Mouse (Mus musculus) limb, embryonic 13.5 days (tissue): ENCODE results near the gene Kcnj4. TPM values are rescaled to one million over a fixed set of nuclear protein-coding genes. Genes with fewer than 3 reads are reported as not detected.

Experiments used
- ATAC-seq: fragments of 200-750 bp; cut with Nextera tagmentation; 2 replicates; pipeline ENCODE4 v1.8.0; 2017; ENCODE audit warnings: low read depth, moderate number of reproducible peaks, moderate TSS enrichment; ENCODE audit not compliant: low FRiP score
- H3K27ac ChIP-seq: fragments of 300-500 bp; sonication (generic); 2 replicates; pipeline ENCODE4 v1.5.1; 2015; ENCODE audit warnings: inconsistent platforms, mild to moderate bottlenecking, moderate library complexity
- H3K27me3 ChIP-seq: fragments of 300-500 bp; sonication (generic); 2 replicates; pipeline ENCODE4 v1.6.1; 2015; ENCODE audit warnings: mild to moderate bottlenecking, inconsistent platforms
- H3K36me3 ChIP-seq: fragments of 300-500 bp; sonication (generic); 2 replicates; pipeline ENCODE4 v1.6.1; 2015; ENCODE audit warnings: inconsistent platforms, mild to moderate bottlenecking, moderate library complexity
- H3K4me1 ChIP-seq: fragments of 300-500 bp; sonication (generic); 2 replicates; pipeline ENCODE4 v1.6.1; 2015; ENCODE audit warnings: inconsistent platforms
- H3K4me2 ChIP-seq: fragments of 300-500 bp; sonication (generic); replicated peaks from 2 replicates; pipeline ENCODE4 v1.6.1; 2015; ENCODE audit warnings: inconsistent platforms, mild to moderate bottlenecking, moderate library complexity
- H3K4me3 ChIP-seq: fragments of 300-500 bp; sonication (generic); 2 replicates; pipeline ENCODE4 v1.5.1; 2015; ENCODE audit warnings: moderate library complexity, mild to moderate bottlenecking, inconsistent platforms
- H3K9ac ChIP-seq: fragments of 300-500 bp; sonication (generic); 2 replicates; pipeline ENCODE4 v1.6.1; 2015; ENCODE audit warnings: mild to moderate bottlenecking, inconsistent platforms
- H3K9me3 ChIP-seq: fragments of 300-500 bp; sonication (generic); 2 replicates; pipeline ENCODE4 v1.6.1; 2016; ENCODE audit warnings: inconsistent platforms
- whole genome bisulfite sequencing: fragments of 180-500 bp; shearing (Covaris S2); methylation state at CpG from one replicate; pipeline ENCODE4 v1.1.7; 2015; 5-methylcytosine and 5-hydroxymethylcytosine counted together
- polyA plus RNA-seq: library from polyadenylated mRNA; unstranded; fragments of >200 nt; fragmentation: Nextera tagmentation; extraction: Ambion mirVana; gene quantifications from 2 replicates; pipeline ENCODE4 v1.2.1, GENCODE M21; 2015

Gene Kcnj4
- polyA plus RNA-seq, 1 experiment from 2014 or later: not detected

DNA sequence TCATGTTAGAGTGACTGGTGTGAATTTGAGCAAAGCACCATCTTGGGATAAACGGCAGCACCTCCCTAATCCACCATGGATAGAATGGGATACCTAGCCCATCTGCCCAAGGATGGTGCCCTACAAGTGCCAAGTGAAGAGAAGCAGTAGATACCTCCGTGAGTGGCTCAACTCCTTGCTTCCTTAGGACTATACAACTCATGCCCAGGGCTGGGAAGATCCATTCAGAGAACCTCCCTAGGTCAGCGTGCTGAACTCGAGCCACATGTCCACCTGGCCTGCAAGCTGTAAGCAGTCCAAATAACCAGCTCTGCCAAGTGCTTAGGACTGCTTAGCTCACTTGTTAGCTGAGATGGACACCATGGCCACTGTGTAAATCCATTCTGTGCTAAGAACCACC is 22.2 kb upstream of the Kcnj4 start:
- ATAC-seq: no peak
- no peak overlapping the region for H3K4me2 ChIP-seq
- no peaks in the 10 kb centered on the region for H3K9me3 ChIP-seq
- H3K4me1 ChIP-seq: peaks cover 12% of the 10 kb centered on the region
- no peak overlapping the region for H3K27ac ChIP-seq
- 86% methylated on average over 4 of the region's 4 CpGs for WGBS
- H3K4me3 ChIP-seq: no peak overlapping the region
- H3K27me3 ChIP-seq: no peaks in the 10 kb centered on the region
- H3K9ac ChIP-seq: no peak overlapping the region
- H3K36me3 ChIP-seq: peaks cover 98% of the 10 kb centered on the region

DNA sequence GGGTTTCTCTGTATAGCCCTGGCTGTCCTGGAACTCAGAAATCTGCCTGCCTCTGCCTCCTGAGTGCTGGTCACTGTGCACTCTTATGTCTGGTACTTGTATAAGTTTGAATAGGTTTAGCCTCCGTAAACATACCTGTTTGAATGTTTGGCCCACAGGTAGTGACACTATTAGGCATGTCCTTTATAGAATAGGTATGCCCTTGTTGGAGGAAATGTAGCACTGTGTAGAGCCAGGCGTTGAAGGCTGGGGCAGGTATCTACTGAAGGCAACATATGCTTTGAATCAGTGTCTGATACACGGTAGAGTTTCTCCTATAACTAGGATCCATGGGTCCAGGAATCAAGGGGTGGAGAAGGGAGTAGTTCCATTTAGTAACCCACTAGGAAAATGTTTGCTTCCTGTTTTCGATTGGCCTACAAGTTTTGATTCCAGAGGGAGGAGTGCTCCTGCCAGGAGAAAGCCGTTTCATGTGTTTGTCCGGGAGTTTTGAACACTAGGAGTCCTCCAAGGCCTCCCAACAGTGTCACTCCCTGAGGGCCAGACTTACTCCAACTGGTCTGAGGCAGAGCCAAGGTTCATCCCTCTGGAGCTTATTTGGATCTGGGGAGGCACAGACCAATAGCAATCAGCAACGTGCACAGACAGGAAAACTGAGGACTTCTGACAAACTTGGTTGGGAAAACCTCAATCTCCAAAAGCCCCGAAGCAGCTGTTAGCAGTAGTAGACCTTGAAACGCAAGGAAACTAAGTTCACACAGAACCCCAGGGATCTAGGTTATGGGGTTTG is 21.1 kb upstream of the Kcnj4 start:
- Histone ChIP-seq H3K9ac (no peak overlapping the region), H3K4me2 (no peak overlapping the region), H3K27me3 (no peaks in the 10 kb centered on the region), H3K4me3 (no peak overlapping the region), H3K9me3 (no peaks in the 10 kb centered on the region), H3K4me1 (peaks cover 12% of the 10 kb centered on the region), H3K27ac (no peak overlapping the region), H3K36me3 (peaks cover 93% of the 10 kb centered on the region)
- peak; percentile 49; the same call in 1 of the 2 replicates for ATAC-seq
- WGBS: 55% methylated on average over 9 of the region's 9 CpGs

DNA sequence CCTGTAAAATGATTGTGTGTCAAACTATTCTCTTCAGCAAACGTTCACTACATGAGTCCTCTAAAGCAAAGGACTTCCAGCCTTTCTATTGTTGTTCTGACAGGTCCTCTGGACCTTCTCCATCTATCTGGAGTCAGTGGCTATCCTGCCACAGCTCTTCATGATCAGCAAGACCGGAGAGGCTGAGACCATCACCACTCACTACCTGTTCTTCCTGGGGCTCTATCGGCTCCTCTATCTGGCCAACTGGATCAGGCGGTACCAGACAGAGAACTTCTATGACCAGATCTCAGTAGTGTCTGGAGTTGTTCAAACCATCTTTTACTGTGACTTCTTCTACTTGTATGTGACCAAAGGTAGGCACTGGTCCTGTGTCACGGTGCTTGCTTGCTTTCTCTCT is 20.5 kb upstream of the Kcnj4 start:
- Histone ChIP-seq H3K9ac (no peak overlapping the region), H3K27me3 (no peaks in the 10 kb centered on the region), H3K4me3 (no peak overlapping the region), H3K36me3 (peaks cover 87% of the 10 kb centered on the region), H3K4me1 (peaks cover 12% of the 10 kb centered on the region), H3K27ac (no peak overlapping the region), H3K4me2 (no peak overlapping the region), H3K9me3 (no peaks in the 10 kb centered on the region)
- no peak for ATAC-seq
- 90% methylated on average over 5 of the region's 5 CpGs for WGBS

DNA sequence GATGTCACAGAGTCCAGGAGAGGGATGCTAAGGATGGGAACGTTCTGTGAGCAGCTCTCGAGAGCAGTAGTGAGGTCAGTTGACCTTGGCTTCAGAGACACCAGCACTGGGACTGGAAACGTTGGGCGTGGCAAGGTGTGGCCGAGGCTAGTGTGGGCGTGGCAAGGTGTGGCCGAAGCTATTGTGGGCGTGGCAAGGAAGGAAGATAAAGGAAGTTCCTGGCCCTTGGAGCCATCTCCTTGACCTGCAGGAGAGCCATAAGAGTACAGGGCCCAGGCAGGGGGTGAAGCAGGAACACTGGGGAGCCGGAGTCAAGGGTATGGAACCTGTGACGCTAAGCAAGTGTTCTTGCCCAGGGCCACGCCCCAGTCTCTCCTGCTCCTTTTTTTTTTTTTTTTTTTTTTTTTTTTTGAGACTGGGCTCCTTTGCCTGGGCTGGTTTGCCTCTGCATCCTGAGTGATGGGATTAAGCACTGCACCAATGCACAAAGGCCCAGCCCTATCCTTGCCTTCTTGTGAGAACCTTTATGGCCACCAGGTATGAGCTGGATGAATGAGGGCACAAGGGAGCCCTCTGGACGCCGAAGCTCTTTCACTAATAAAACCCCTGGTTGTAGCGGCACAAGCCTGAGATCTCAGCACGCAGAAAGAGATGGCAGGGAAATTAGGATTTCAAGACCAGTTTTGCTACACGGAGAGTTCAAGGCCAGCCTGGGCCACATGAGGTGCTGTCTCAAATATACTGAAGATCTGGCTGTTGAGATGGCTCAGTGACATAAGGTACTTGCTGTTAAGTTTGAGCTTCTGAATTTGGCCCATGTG is 14.6 kb upstream of the Kcnj4 start:
- no peaks in the 10 kb centered on the region for H3K9me3 ChIP-seq
- H3K27me3 ChIP-seq: peaks cover 29% of the 10 kb centered on the region
- 47% methylated on average over 16 of the region's 16 CpGs for WGBS
- H3K4me1 ChIP-seq: peaks cover 27% of the 10 kb centered on the region
- no peak overlapping the region for H3K9ac ChIP-seq
- no peak overlapping the region for H3K27ac ChIP-seq
- peaks cover 30% of the 10 kb centered on the region for H3K36me3 ChIP-seq
- peak overlapping the region; percentile 82 for H3K4me2 ChIP-seq
- ATAC-seq: no peak
- H3K4me3 ChIP-seq: no peak overlapping the region; the same call in 1 of the 2 replicates

DNA sequence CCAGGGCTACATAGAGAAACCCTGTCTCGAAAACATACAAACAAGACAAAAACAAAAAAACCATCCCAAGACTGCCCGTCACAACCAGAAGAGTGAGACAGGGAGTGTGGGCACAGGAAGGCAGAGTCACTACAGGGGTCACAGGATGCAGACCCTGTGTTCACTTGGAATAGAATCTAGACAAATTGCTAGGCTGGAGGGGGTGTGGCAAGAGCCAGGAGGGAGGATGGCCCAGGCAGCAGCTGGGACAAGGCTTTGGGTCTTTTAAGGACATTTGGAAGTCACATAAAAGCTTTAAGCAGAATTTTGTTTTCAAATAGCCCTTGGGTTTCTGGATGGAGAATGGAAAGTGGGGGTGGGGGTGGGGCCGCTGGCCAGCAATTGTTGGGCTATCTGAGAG is 13.5 kb upstream of the Kcnj4 start:
- Histone ChIP-seq H3K36me3 (peaks cover 19% of the 10 kb centered on the region), H3K4me1 (peaks cover 34% of the 10 kb centered on the region), H3K27me3 (peaks cover 39% of the 10 kb centered on the region), H3K9me3 (no peaks in the 10 kb centered on the region), H3K4me3 (peak overlapping the region; percentile 67), H3K4me2 (peak overlapping the region; percentile 82), H3K9ac (no peak overlapping the region), H3K27ac (no peak overlapping the region)
- WGBS: 87% methylated on average over 3 of the region's 3 CpGs
- ATAC-seq: no peak

DNA sequence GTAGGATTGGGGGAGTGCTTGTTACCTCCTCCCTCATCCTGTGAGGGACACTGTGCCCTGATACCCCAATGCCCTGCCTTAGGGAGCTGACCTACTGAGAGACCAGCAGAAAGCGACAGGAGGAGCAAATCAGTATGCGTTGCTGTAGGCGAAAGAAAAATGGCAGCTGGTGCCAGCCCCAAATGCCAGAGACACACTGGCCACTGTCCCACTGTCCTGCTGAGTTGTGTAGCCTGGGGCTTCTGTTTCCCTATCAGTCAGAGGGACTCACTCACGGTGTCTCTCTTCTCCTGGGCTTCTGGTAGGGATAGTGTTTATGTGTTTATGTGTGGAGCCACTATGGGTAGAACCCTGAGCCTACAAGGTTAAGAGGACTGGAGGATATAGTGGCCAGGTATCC is 12.7 kb upstream of the Kcnj4 start:
- 79% methylated on average over 4 of the region's 4 CpGs for WGBS
- Histone ChIP-seq H3K27ac (no peak overlapping the region), H3K4me3 (peak overlapping the region; percentile 67), H3K4me1 (peaks cover 36% of the 10 kb centered on the region), H3K36me3 (peaks cover 11% of the 10 kb centered on the region), H3K9ac (peak overlapping the region; percentile 85), H3K9me3 (no peaks in the 10 kb centered on the region), H3K27me3 (peaks cover 47% of the 10 kb centered on the region), H3K4me2 (peak overlapping the region; percentile 82)
- no peak for ATAC-seq

DNA sequence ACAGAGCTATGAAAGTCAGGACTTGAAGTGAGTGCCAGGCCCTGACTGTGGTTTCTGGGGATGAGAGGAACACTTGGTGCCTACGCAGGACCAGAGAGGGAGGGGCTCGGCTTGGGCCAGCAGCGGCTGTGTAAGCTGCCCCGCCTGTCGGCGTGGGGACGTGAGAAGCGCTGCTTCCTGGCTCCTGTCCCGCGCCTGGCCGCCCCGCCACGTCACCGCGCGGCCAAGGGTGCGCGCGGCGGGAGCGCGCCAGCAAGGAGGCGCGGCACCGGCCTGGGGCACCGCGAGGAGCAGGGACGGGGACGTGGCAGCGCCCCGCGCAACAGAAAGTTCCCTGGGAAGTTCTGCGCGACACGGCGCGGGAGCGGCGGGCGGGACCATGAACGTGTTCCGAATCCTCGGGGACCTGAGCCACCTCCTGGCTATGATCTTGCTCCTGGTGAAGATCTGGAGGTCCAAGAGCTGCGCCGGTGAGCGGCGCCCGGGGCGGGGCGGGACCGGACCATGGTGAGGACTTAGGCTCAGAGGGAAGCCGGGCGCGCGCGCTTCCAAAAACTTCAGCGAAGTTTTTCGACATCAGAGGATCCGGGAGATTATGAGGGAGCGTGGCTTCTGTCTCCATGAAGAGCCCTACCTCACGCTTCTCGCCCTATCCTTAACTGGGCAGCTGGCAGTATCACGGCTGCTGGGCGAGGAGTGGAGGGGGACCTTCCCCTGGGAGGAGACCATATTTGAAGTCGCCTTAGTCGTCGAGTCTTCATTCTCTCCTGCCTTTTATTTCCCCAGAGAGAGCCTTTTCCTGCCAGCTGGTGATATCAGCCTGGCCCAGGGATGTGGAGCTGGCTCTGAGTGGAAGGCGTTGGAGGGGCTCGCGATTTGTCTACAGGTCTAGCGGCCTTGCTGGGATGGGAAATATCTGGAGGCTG is 11.4 kb upstream of the Kcnj4 start, which contains the start of gene Kdelr3:
Gene Kdelr3, plus strand, starts transcription at position 241 of the 926 bp plus-strand sequence.
- Histone ChIP-seq H3K4me1 (peaks cover 47% of the 10 kb centered on the region), H3K36me3 (no peaks in the 10 kb centered on the region), H3K27ac (peak within 1 kb of the TSS; percentile 72), H3K4me3 (peak within 1 kb of the TSS; percentile 67), H3K9me3 (no peaks in the 10 kb centered on the region), H3K4me2 (peak within 1 kb of the TSS; percentile 82), H3K9ac (peak within 1 kb of the TSS; percentile 85), H3K27me3 (peaks cover 51% of the 10 kb centered on the region)
- 2% methylated on average over 71 of the region's 71 CpGs for WGBS
- peak; percentile 84 for ATAC-seq

DNA sequence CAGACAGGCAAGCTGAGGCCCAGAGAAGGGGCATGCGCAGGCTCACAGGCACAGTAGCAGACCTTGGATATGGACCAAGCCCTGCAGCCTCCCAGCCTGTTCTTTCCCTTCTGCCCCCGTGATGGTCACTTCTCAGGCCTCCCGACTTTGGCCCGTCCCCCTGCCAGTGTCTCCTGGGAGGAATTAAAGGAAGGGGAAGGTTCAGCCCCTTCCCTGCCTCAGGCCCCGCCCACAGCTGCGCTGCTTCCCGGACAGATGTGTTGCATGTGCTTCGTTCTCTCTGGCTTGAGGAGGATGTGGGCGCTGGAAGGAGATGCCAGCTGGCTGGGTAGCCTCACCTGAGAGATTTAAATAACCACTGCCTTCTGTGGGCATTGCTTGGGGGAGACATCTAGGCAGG is 8.9 kb upstream of the Kcnj4 start:
- Histone ChIP-seq H3K27ac (no peak overlapping the region), H3K36me3 (no peaks in the 10 kb centered on the region), H3K4me1 (peaks cover 46% of the 10 kb centered on the region), H3K4me2 (no peak overlapping the region), H3K27me3 (peaks cover 76% of the 10 kb centered on the region), H3K9ac (0 out of 2 replicates have a peak overlapping the region, but pooled peaks have one; percentile 32), H3K4me3 (no peak overlapping the region), H3K9me3 (no peaks in the 10 kb centered on the region)
- ATAC-seq: no peak
- 5% methylated on average over 9 of the region's 9 CpGs for WGBS

DNA sequence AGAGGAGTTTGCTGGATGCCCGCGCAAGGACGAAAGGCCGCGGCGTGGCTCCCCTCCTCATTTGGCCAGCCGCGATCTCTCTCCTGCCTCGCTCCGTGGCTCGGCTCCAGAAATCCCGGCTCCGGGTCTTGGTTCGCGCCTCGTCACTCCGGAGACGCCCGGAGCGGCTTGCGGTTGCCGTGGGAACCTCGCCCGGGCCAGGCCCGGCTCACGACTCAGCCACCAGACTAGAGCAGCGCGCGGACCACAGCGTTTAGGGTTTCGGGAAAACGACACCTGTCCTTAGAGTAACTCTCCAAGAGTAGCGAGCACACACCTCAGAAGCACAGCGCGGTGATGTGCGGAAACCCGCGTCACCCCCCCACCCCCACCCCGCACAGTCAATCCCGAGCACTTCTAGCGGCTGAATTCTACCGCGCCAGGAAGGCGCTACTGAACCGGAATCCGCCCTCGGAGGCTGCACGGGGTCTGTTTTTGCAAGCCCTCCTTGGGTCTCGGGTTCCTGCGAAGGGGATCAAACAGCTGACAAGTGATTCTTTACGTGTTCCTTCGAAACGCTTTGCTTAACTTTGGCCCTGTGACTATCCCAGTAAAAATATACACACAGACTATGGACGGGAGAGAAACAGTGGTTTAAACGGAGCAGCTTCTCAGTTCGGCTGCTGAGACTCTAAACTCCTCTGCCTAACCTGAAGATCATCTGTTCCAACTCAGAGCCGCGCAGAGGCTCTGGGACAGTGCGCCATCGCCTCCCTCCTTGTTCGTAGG is 6.7 kb upstream of the Kcnj4 start:
- H3K9ac ChIP-seq: peak overlapping the region; percentile 50; the same call in 1 of the 2 replicates
- H3K4me3 ChIP-seq: peak overlapping the region; percentile 40
- peaks cover 83% of the 10 kb centered on the region for H3K27me3 ChIP-seq
- H3K4me2 ChIP-seq: peak overlapping the region; percentile 73
- no peaks in the 10 kb centered on the region for H3K9me3 ChIP-seq
- peaks cover 25% of the 10 kb centered on the region for H3K4me1 ChIP-seq
- no peak overlapping the region for H3K27ac ChIP-seq
- under 1% methylated on average over 61 of the region's 61 CpGs for WGBS
- H3K36me3 ChIP-seq: no peaks in the 10 kb centered on the region
- ATAC-seq: peak; percentile 74

DNA sequence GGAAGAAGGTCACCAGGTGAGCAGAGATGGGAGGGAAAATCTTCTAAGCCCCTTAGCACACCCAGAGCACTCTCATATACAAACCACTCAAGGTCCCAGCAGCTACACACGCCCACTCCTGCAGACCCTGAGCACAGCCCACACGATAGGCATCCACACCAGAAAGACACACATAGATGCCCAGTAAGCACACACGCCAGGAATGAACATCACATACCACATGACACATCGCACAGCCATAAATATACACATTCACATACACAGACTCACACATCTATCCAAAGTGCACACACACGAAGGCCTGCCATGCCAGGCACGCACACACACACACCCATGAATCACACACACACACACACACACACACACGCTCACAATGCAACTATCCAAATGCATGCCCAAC is 5.4 kb upstream of the Kcnj4 start:
- Histone ChIP-seq H3K27ac (no peak overlapping the region), H3K4me1 (peaks cover 31% of the 10 kb centered on the region), H3K9ac (no peak overlapping the region), H3K36me3 (no peaks in the 10 kb centered on the region), H3K4me2 (no peak overlapping the region), H3K27me3 (peaks cover 90% of the 10 kb centered on the region), H3K9me3 (no peaks in the 10 kb centered on the region), H3K4me3 (no peak overlapping the region)
- no peak for ATAC-seq
- WGBS: 76% methylated on average over 7 of the region's 7 CpGs

DNA sequence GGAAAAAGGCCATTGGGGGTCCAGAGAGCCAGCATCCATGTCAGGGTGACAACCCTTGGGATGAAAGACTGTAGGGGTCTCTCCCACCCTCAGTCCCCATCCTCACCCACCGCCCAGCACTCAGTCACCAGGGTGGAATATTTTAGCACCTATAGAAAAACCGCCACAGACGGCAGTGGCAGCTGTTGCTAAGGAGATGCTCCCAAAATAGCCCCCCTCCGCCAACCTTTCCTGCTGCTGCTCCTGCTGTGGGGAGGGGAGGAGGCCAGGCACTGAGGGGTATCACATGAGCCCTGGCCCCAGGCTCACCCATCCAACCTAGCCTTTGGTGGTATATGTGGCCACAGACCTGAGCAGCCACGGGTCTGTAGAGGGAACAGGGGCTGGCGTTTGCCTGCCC is 5.0 kb upstream of the Kcnj4 start:
- peaks cover 36% of the 10 kb centered on the region for H3K4me1 ChIP-seq
- H3K27ac ChIP-seq: no peak overlapping the region
- no peaks in the 10 kb centered on the region for H3K36me3 ChIP-seq
- no peak overlapping the region for H3K9ac ChIP-seq
- H3K4me2 ChIP-seq: no peak overlapping the region
- WGBS: 36% methylated on average over 6 of the region's 6 CpGs
- no peak for ATAC-seq
- no peaks in the 10 kb centered on the region for H3K9me3 ChIP-seq
- H3K27me3 ChIP-seq: peaks cover 90% of the 10 kb centered on the region
- H3K4me3 ChIP-seq: no peak overlapping the region
